In the genomic region with DNA sequence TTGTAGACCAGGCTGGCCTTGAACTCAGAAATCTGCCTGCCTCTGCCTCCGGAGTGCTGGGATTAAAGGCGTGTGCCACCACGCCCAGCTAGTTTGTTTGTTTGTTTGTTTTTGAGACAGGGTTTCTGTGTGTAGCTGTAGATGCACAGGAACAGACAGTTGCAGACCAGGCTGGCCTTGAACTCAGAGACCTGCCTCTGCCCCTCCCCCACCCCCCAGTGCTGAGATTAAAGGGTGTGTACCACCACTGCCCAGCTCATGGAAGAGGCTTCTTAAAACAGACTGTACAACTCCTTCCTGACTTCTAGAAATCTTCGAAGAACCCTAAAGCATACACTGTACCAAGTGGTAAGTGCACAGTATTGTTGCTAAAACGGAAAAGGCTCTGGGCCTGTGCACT, we compare ENCODE assay signal across 10 mouse cellular contexts. TPM values are rescaled to one million over a fixed set of nuclear protein-coding genes. Genes with fewer than 3 reads are reported as not detected.
DNase-seq lines count a peak whose midpoint lies in the region; ATAC-seq and TF ChIP-seq lines count a peak whose summit lies in the region.
"Had no signal": no experiment of that assay in that cellular context is flagged by ENCODE, and none has a peak within 500 bp of the region (broad histone marks: within the 10 kb centered on the region; RNA-seq: fewer than 3 reads in every experiment).

No protein-coding gene starts in this region.

- peak; percentile 2 for DNase-seq in gastrocnemius, adult 2 months
- DNase-seq in gastrocnemius, postnatal 14 days: no peak
- DNase-seq in liver: peak; percentile 28
- DNase-seq in stomach, postnatal 0 days (ENCODE audit: low spot score): no peak
- DNase-seq in c-Kit-positive CD71-positive TER-119-positive erythroid progenitor cells, embryonic 14.5 days (ENCODE audit: low spot score): no peak
- no peak for DNase-seq in retina, postnatal 1 day
- DNase-seq: kidney, adult 8-10 months; thymus, postnatal 4 days had no signal

- ATAC-seq in megakaryocyte, adult 5-6 weeks (ENCODE audit: poor library complexity, severe bottlenecking): no peak
- ATAC-seq in stomach, postnatal 0 days (ENCODE audit: low FRiP score, low TSS enrichment): no peak

- no peak overlapping the region for H3K9ac ChIP-seq in stomach, postnatal 0 days (ENCODE audit: low read length)

- H3K27me3 ChIP-seq in megakaryocyte, embryonic 14.5 days (replicated peaks): peaks cover 2% of the 10 kb centered on the region
- no peaks in the 10 kb centered on the region for H3K27me3 ChIP-seq in stomach, postnatal 0 days (ENCODE audit: control insufficient read depth, insufficient read depth, low read length)

- intact Hi-C loops in gastrocnemius, adult 2 months (cut with DNase I): no loop called here
- intact Hi-C loops in gastrocnemius, postnatal 14 days (cut with DNase I; ENCODE audit: low total_unique reads): no loop called here

- no peak for TF ChIP-seq EP300 in stomach, postnatal 0 days (optimal IDR thresholded peaks at IDR 0.05)

- peak overlapping the region; percentile 94; the same call in 1 of the 2 replicates for H3K4me3 ChIP-seq in gastrocnemius, adult 2 months
- H3K4me3 ChIP-seq in megakaryocyte, embryonic 14.5 days (replicated peaks): peak overlapping the region; percentile 100
- H3K4me3 ChIP-seq in stomach, postnatal 0 days (ENCODE audit: low read depth, low read length): no peak overlapping the region

- peaks cover 7% of the 10 kb centered on the region for H3K9me3 ChIP-seq in megakaryocyte, embryonic 14.5 days
- 0 out of 2 replicates have a peak, but pooled peaks cover 2% of the 10 kb centered on the region for H3K9me3 ChIP-seq in stomach, postnatal 0 days (ENCODE audit: control insufficient read depth, low read length)

- no peak for TF ChIP-seq CTCF in gastrocnemius, adult 2 months (IDR thresholded peaks at IDR 0.05)
- no peak for TF ChIP-seq CTCF in stomach, postnatal 0 days (IDR thresholded peaks at IDR 0.05; ENCODE audit: low read depth)

- peak overlapping the region; percentile 62 for H3K4me2 ChIP-seq in stomach, postnatal 0 days (replicated peaks; ENCODE audit: low read depth)

- H3K4me1 ChIP-seq in megakaryocyte, embryonic 14.5 days: peaks cover 37% of the 10 kb centered on the region
- 0 out of 2 replicates have a peak, but pooled peaks cover 3% of the 10 kb centered on the region for H3K4me1 ChIP-seq in stomach, postnatal 0 days (replicated peaks; ENCODE audit: control insufficient read depth, insufficient read depth)

- WGBS in stomach, postnatal 0 days: 84% methylated on average over 5 of the region's 5 CpGs

- peak overlapping the region; percentile 99 for H3K27ac ChIP-seq in gastrocnemius, adult 2 months
- 0 out of 2 replicates have a peak overlapping the region, but pooled peaks have one; percentile 24 for H3K27ac ChIP-seq in stomach, postnatal 0 days (replicated peaks)

- H3K36me3 ChIP-seq in megakaryocyte, embryonic 14.5 days (replicated peaks; ENCODE audit: low read length): peaks cover 45% of the 10 kb centered on the region
- H3K36me3 ChIP-seq in stomach, postnatal 0 days (ENCODE audit: control insufficient read depth, insufficient read depth, low read length): 0 out of 2 replicates have a peak, but pooled peaks cover 10% of the 10 kb centered on the region

RNA-seq across cellular contexts. Expression of a gene that starts 25.2 kb away (rescaled TPM):
- total RNA-seq in gastrocnemius, adult 2 months (2021): 10 to 100 TPM; 36.0 to 36.6 TPM
- 10 to 100 TPM; 23.6 to 26.4 TPM for total RNA-seq in gastrocnemius, postnatal 14 days (2021)
- polyA plus RNA-seq in megakaryocyte, embryonic 14.5 days (2012; ENCODE audit: insufficient read depth, low replicate concordance): 2.4 and 2.8 TPM in 2 replicates
- total RNA-seq in megakaryocyte, adult 5-6 weeks (2015): 27.5 and 39.2 TPM in 2 replicates
- total RNA-seq in megakaryocyte, adult 5-6 weeks (2017): 53.6 and 67.2 TPM in 2 replicates
- polyA plus RNA-seq in stomach, postnatal 0 days (2015; fragmentation: Nextera tagmentation; extraction: Ambion mirVana): 40.4 and 56.4 TPM in 2 replicates

RNA-seq across cellular contexts. Expression of a gene that starts 27.5 kb away (rescaled TPM):
- 10 to 100 TPM; 28.6 to 33.8 TPM for total RNA-seq in gastrocnemius, adult 2 months (2021)
- 10 to 100 TPM; 30.3 to 30.6 TPM for total RNA-seq in gastrocnemius, postnatal 14 days (2021)
- polyA plus RNA-seq in megakaryocyte, embryonic 14.5 days (2012; ENCODE audit: insufficient read depth, low replicate concordance): 50.8 and 64.5 TPM in 2 replicates
- total RNA-seq in megakaryocyte, adult 5-6 weeks (2015): 152 and 195 TPM in 2 replicates
- 146 and 152 TPM in 2 replicates for total RNA-seq in megakaryocyte, adult 5-6 weeks (2017)
- 89.7 and 93.1 TPM in 2 replicates for polyA plus RNA-seq in stomach, postnatal 0 days (2015; fragmentation: Nextera tagmentation; extraction: Ambion mirVana)

RNA-seq across cellular contexts. Expression of a gene that starts 31.8 kb away (rescaled TPM):
- total RNA-seq in gastrocnemius, adult 2 months (2021): 100 to 1,000 TPM; 515 to 576 TPM
- 100 to 1,000 TPM; 227 to 381 TPM for total RNA-seq in gastrocnemius, postnatal 14 days (2021)
- 3.2 and 7.6 TPM in 2 replicates for polyA plus RNA-seq in megakaryocyte, embryonic 14.5 days (2012; ENCODE audit: insufficient read depth, low replicate concordance)
- total RNA-seq in megakaryocyte, adult 5-6 weeks (2015): 0.38 and 1.8 TPM in 2 replicates
- total RNA-seq in megakaryocyte, adult 5-6 weeks (2017): 0.16 and 0.22 TPM in 2 replicates
- 15.6 and 17.1 TPM in 2 replicates for polyA plus RNA-seq in stomach, postnatal 0 days (2015; fragmentation: Nextera tagmentation; extraction: Ambion mirVana)

Comparison
In these comparisons a context has a peak if more than half of its experiments do, and no peak if none do; other contexts are left out.
1. DNase-seq: peak in gastrocnemius, adult 2 months (single experiment) and liver (single experiment); none in gastrocnemius, postnatal 14 days (single experiment), stomach, postnatal 0 days (single experiment), c-Kit-positive CD71-positive TER-119-positive erythroid progenitor cells, embryonic 14.5 days (single experiment) and retina, postnatal 1 day (single experiment).
2. RNA of a gene that starts 27.5 kb away (total RNA-seq): 146 to 195 TPM in megakaryocyte, adult 5-6 weeks; 28.6 to 33.8 TPM in gastrocnemius, adult 2 months and 30.3 to 30.6 TPM in gastrocnemius, postnatal 14 days; every median in the first group is over 4 times any median in the second.
3. RNA of a gene that starts 31.8 kb away (total RNA-seq): 515 to 576 TPM in gastrocnemius, adult 2 months and 227 to 381 TPM in gastrocnemius, postnatal 14 days; 0.16 to 1.8 TPM in megakaryocyte, adult 5-6 weeks; every median in the first group is over 10 times any median in the second.